Mouse (Mus musculus) heart, adult 2 months (tissue): Measurements from ENCODE around the gene Anks1b.

ENCODE experiments used
- CTCF ChIP-seq: fragments of 200-600 bp; IDR thresholded peaks from 2 replicates; pipeline ENCODE4 v1.8.1; 2022; ENCODE audit warnings: antibody characterized with exemption, mild to moderate bottlenecking, moderate library complexity
- EP300 ChIP-seq: fragments of 200-500 bp; IDR thresholded peaks from 2 replicates; pipeline ENCODE4 v1.6.1; 2011; ENCODE audit warnings: low read depth, low read length, control low read depth; ENCODE audit not compliant: insufficient read depth
- POLR2A ChIP-seq: fragments of 200-500 bp; IDR thresholded peaks from 2 replicates; pipeline ENCODE4 v1.6.1; 2011; ENCODE audit warnings: mild to moderate bottlenecking, low read depth, low read length, control low read depth; ENCODE audit not compliant: insufficient read depth

GRCm38 (mm10) chr10:90235273-90235672, 362.0 kb downstream of the Anks1b start:
- peak; percentile 43 for TF ChIP-seq CTCF
- no peak for TF ChIP-seq POLR2A
- no peak for TF ChIP-seq EP300
